Mouse (Mus musculus): ENCODE measurements around the gene Mcm10. TPM values are rescaled to one million over a fixed set of nuclear protein-coding genes. Genes with fewer than 3 reads are reported as not detected.

Gene Mcm10
- polyA plus RNA-seq (2015; fragmentation: Nextera tagmentation; extraction: Ambion mirVana), result 5.8 and 5.9 TPM in 2 replicates

GRCm38 (mm10) chr2:5012491-5013324, at the start of gene Mcm10:
Gene Mcm10, minus strand, starts transcription at chr2:5012791.
- ATAC-seq (ENCODE audit: low FRiP score, low read depth), result peak; percentile 100
- Histone ChIP-seq H3K4me3 (peak within 1 kb of the TSS; percentile 49), H3K27me3 (no peaks in the 10 kb centered on the region), H3K4me1 (replicated peaks) (peaks cover 7% of the 10 kb centered on the region), H3K9me3 (no peaks in the 10 kb centered on the region), H3K9ac (no peak within 1 kb of the TSS), H3K4me2 (peak within 1 kb of the TSS; percentile 72), H3K27ac (replicated peaks) (no peak within 1 kb of the TSS), H3K36me3 (no peaks in the 10 kb centered on the region)
- WGBS, result 4% methylated on average over 32 of the region's 32 CpGs

- no peak for ATAC-seq (ENCODE audit: low FRiP score, low read depth)
- no peak overlapping the region for H3K4me3 ChIP-seq
- WGBS, result 89% methylated on average over 8 of the region's 8 CpGs
- no peak overlapping the region for H3K9ac ChIP-seq
- H3K36me3 ChIP-seq, result no peaks in the 10 kb centered on the region
- H3K4me2 ChIP-seq, result no peak overlapping the region
- H3K9me3 ChIP-seq, result no peaks in the 10 kb centered on the region
- peaks cover 16% of the 10 kb centered on the region for H3K4me1 ChIP-seq (replicated peaks)
- no peaks in the 10 kb centered on the region for H3K27me3 ChIP-seq
- no peak overlapping the region for H3K27ac ChIP-seq (replicated peaks)
These were observed 48.6 kb upstream of the Mcm10 start for GRCm38 (mm10) chr2:5061133-5061708.

- Histone ChIP-seq H3K4me2 (no peak overlapping the region), H3K9me3 (no peaks in the 10 kb centered on the region), H3K4me3 (no peak overlapping the region), H3K4me1 (replicated peaks) (peaks cover 16% of the 10 kb centered on the region), H3K27ac (replicated peaks) (no peak overlapping the region), H3K9ac (no peak overlapping the region), H3K36me3 (no peaks in the 10 kb centered on the region), H3K27me3 (no peaks in the 10 kb centered on the region)
- 80% methylated on average over 4 of the region's 4 CpGs for WGBS
- ATAC-seq (ENCODE audit: low FRiP score, low read depth), result no peak
These were observed 47.4 kb upstream of the Mcm10 start for GRCm38 (mm10) chr2:5059997-5060396.

GRCm38 (mm10) chr2:5058436-5058835, 45.8 kb upstream of the Mcm10 start:
- Histone ChIP-seq H3K36me3 (no peaks in the 10 kb centered on the region), H3K9me3 (no peaks in the 10 kb centered on the region), H3K4me1 (replicated peaks) (peaks cover 10% of the 10 kb centered on the region), H3K27me3 (no peaks in the 10 kb centered on the region), H3K9ac (no peak overlapping the region), H3K4me2 (no peak overlapping the region), H3K4me3 (no peak overlapping the region), H3K27ac (replicated peaks) (no peak overlapping the region)
- no peak for ATAC-seq (ENCODE audit: low FRiP score, low read depth)
- 84% methylated on average over 5 of the region's 5 CpGs for WGBS

- Histone ChIP-seq H3K4me2 (no peak overlapping the region), H3K36me3 (0 out of 2 replicates have a peak, but pooled peaks cover 7% of the 10 kb centered on the region), H3K27ac (replicated peaks) (no peak overlapping the region), H3K9me3 (no peaks in the 10 kb centered on the region), H3K4me1 (replicated peaks) (peaks cover 2% of the 10 kb centered on the region; the same call in 1 of the 2 replicates), H3K27me3 (no peaks in the 10 kb centered on the region), H3K4me3 (no peak overlapping the region), H3K9ac (no peak overlapping the region)
- 92% methylated on average over 2 of the region's 2 CpGs for WGBS
- no peak for ATAC-seq (ENCODE audit: low FRiP score, low read depth)
These were observed 38.0 kb upstream of the Mcm10 start for GRCm38 (mm10) chr2:5050562-5050961.

- H3K27ac ChIP-seq (replicated peaks), result no peak overlapping the region
- H3K4me2 ChIP-seq, result no peak overlapping the region
- no peaks in the 10 kb centered on the region for H3K27me3 ChIP-seq
- 0 out of 2 replicates have a peak, but pooled peaks cover 5% of the 10 kb centered on the region for H3K36me3 ChIP-seq
- H3K9me3 ChIP-seq, result no peaks in the 10 kb centered on the region
- no peak for ATAC-seq (ENCODE audit: low FRiP score, low read depth)
- no peak overlapping the region for H3K4me3 ChIP-seq
- H3K4me1 ChIP-seq (replicated peaks), result peaks cover 11% of the 10 kb centered on the region
- no peak overlapping the region for H3K9ac ChIP-seq
- 92% methylated on average over 2 of the region's 2 CpGs for WGBS
These were observed 34.4 kb upstream of the Mcm10 start for GRCm38 (mm10) chr2:5047016-5047415.

- peak overlapping the region; percentile 25 for H3K27ac ChIP-seq (replicated peaks)
- peaks cover 11% of the 10 kb centered on the region for H3K4me1 ChIP-seq (replicated peaks)
- no peak overlapping the region for H3K9ac ChIP-seq
- peak; percentile 35; the same call in 1 of the 2 replicates for ATAC-seq (ENCODE audit: low FRiP score, low read depth)
- 35% methylated on average over 13 of the region's 13 CpGs for WGBS
- H3K4me2 ChIP-seq, result no peak overlapping the region
- no peaks in the 10 kb centered on the region for H3K27me3 ChIP-seq
- no peaks in the 10 kb centered on the region for H3K9me3 ChIP-seq
- H3K36me3 ChIP-seq, result 0 out of 2 replicates have a peak, but pooled peaks cover 5% of the 10 kb centered on the region
- no peak overlapping the region for H3K4me3 ChIP-seq
These were observed 32.8 kb upstream of the Mcm10 start for GRCm38 (mm10) chr2:5045269-5045965.

GRCm38 (mm10) chr2:5044321-5044720, 31.7 kb upstream of the Mcm10 start:
- Histone ChIP-seq H3K4me3 (no peak overlapping the region), H3K9me3 (no peaks in the 10 kb centered on the region), H3K36me3 (0 out of 2 replicates have a peak, but pooled peaks cover 3% of the 10 kb centered on the region), H3K27ac (replicated peaks) (no peak overlapping the region), H3K4me2 (no peak overlapping the region), H3K4me1 (replicated peaks) (peaks cover 11% of the 10 kb centered on the region), H3K9ac (no peak overlapping the region), H3K27me3 (no peaks in the 10 kb centered on the region)
- WGBS, result 48% methylated on average over 3 of the region's 3 CpGs
- no peak for ATAC-seq (ENCODE audit: low FRiP score, low read depth)

GRCm38 (mm10) chr2:5043476-5043761, 30.8 kb upstream of the Mcm10 start:
- Histone ChIP-seq H3K27ac (replicated peaks) (no peak overlapping the region), H3K9ac (no peak overlapping the region), H3K36me3 (no peaks in the 10 kb centered on the region), H3K27me3 (no peaks in the 10 kb centered on the region), H3K9me3 (no peaks in the 10 kb centered on the region), H3K4me2 (no peak overlapping the region), H3K4me1 (replicated peaks) (peaks cover 11% of the 10 kb centered on the region), H3K4me3 (no peak overlapping the region)
- WGBS, result 95% methylated on average over 2 of the region's 2 CpGs
- no peak for ATAC-seq (ENCODE audit: low FRiP score, low read depth)

- Histone ChIP-seq H3K36me3 (no peaks in the 10 kb centered on the region), H3K4me3 (no peak overlapping the region), H3K27ac (replicated peaks) (no peak overlapping the region), H3K4me1 (replicated peaks) (peaks cover 11% of the 10 kb centered on the region), H3K27me3 (no peaks in the 10 kb centered on the region), H3K9me3 (no peaks in the 10 kb centered on the region), H3K9ac (no peak overlapping the region), H3K4me2 (no peak overlapping the region)
- ATAC-seq (ENCODE audit: low FRiP score, low read depth), result no peak
- 88% methylated on average over 11 of the region's 11 CpGs for WGBS
These were observed 30.3 kb upstream of the Mcm10 start for GRCm38 (mm10) chr2:5042616-5043475.

GRCm38 (mm10) chr2:5041854-5042253, 29.3 kb upstream of the Mcm10 start:
- 94% methylated on average over 5 of the region's 5 CpGs for WGBS
- no peak overlapping the region for H3K4me2 ChIP-seq
- H3K9me3 ChIP-seq, result no peaks in the 10 kb centered on the region
- H3K27ac ChIP-seq (replicated peaks), result no peak overlapping the region
- ATAC-seq (ENCODE audit: low FRiP score, low read depth), result no peak
- H3K4me1 ChIP-seq (replicated peaks), result peaks cover 11% of the 10 kb centered on the region
- H3K36me3 ChIP-seq, result no peaks in the 10 kb centered on the region
- no peak overlapping the region for H3K4me3 ChIP-seq
- H3K27me3 ChIP-seq, result no peaks in the 10 kb centered on the region
- no peak overlapping the region for H3K9ac ChIP-seq

Data from hindbrain, embryonic 15.5 days (tissue).